Mouse (Mus musculus): ENCODE data around the gene Msh4. TPM values are rescaled to one million over a fixed set of nuclear protein-coding genes. Genes with fewer than 3 reads are reported as not detected.

Msh4 gene
- polyA plus RNA-seq, 1 experiment: 0.02 TPM

GRCm38 (mm10) chr3:153845500-153845899 lies 60.4 kb downstream of the Msh4 start:
- Histone ChIP-seq H3K79me3 (ENCODE audit: low read depth) (no peaks in the 10 kb centered on the region), H3K4me3 (ENCODE audit: insufficient read depth, poor library complexity, severe bottlenecking) (no peak overlapping the region), H3K36me3 (ENCODE audit: control insufficient read depth, insufficient read depth) (no peaks in the 10 kb centered on the region), H3K79me2 (ENCODE audit: control insufficient read depth, insufficient read depth) (no peaks in the 10 kb centered on the region), H3K27me3 (ENCODE audit: control insufficient read depth, insufficient read depth, insufficient read length) (no peaks in the 10 kb centered on the region), H3ac (ENCODE audit: control insufficient read depth, insufficient read length, low read depth) (no peak overlapping the region)
- TF ChIP-seq USF1 (IDR thresholded peaks at IDR 0.05; ENCODE audit: low read depth): no peak
- no peak for TF ChIP-seq MYOG (IDR thresholded peaks at IDR 0.05; ENCODE audit: control insufficient read depth, extremely low read depth, insufficient read length)

DNA sequence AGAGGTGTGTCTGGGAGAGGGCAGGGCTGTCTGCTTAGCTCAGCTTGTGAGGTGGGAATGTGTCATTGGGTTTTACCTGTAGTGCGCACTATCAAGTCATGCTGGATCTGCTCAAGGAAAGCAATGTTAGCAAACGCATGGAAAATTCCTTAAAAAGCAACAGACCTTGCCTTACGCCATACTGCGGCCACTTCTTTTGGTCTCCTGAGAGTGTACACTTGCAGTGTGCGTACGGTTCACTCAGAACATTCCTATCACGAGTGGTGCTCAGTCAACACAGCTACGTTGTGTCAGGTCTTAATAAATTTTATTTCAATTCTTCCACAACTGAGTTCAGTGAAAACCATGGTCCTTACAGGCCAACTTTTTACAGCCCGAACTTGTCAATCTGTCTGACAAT lies 61.2 kb downstream of the Msh4 start:
- Histone ChIP-seq H3ac (ENCODE audit: control insufficient read depth, insufficient read length, low read depth) (no peak overlapping the region), H3K79me2 (ENCODE audit: control insufficient read depth, insufficient read depth) (no peaks in the 10 kb centered on the region), H3K4me3 (ENCODE audit: insufficient read depth, poor library complexity, severe bottlenecking) (no peak overlapping the region), H3K27me3 (ENCODE audit: control insufficient read depth, insufficient read depth, insufficient read length) (no peaks in the 10 kb centered on the region), H3K79me3 (ENCODE audit: low read depth) (no peaks in the 10 kb centered on the region), H3K36me3 (ENCODE audit: control insufficient read depth, insufficient read depth) (no peaks in the 10 kb centered on the region)
- TF ChIP-seq CEBPB (IDR thresholded peaks at IDR 0.05; ENCODE audit: low read depth): no peak
- no peak for TF ChIP-seq USF1 (IDR thresholded peaks at IDR 0.05; ENCODE audit: low read depth)
- no peak for TF ChIP-seq CTCF (IDR thresholded peaks at IDR 0.05; ENCODE audit: control insufficient read depth, insufficient read depth, insufficient read length)
- TF ChIP-seq MAX (IDR thresholded peaks at IDR 0.05): no peak
- no peak for TF ChIP-seq FOSL1 (IDR thresholded peaks at IDR 0.05; ENCODE audit: insufficient read depth, low read length, poor library complexity, severe bottlenecking)
- no peak for TF ChIP-seq MYOG (IDR thresholded peaks at IDR 0.05; ENCODE audit: control insufficient read depth, extremely low read depth, insufficient read length)
- no peak for TF ChIP-seq MYOD1 (IDR thresholded peaks at IDR 0.05; ENCODE audit: control insufficient read depth, insufficient read length, low read depth)

GRCm38 (mm10) chr3:153844030-153844429 lies 61.9 kb downstream of the Msh4 start, which contains the start of gene Asb17:
TSS of gene Asb17 (plus strand) at chr3:153844209.
- no peaks in the 10 kb centered on the region for H3K36me3 ChIP-seq (ENCODE audit: control insufficient read depth, insufficient read depth)
- no peaks in the 10 kb centered on the region for H3K27me3 ChIP-seq (ENCODE audit: control insufficient read depth, insufficient read depth, insufficient read length)
- no peaks in the 10 kb centered on the region for H3K79me3 ChIP-seq (ENCODE audit: low read depth)
- no peak within 1 kb of the TSS for H3ac ChIP-seq (ENCODE audit: control insufficient read depth, insufficient read length, low read depth)
- H3K4me3 ChIP-seq (ENCODE audit: insufficient read depth, poor library complexity, severe bottlenecking): no peak within 1 kb of the TSS
- no peaks in the 10 kb centered on the region for H3K79me2 ChIP-seq (ENCODE audit: control insufficient read depth, insufficient read depth)
- TF ChIP-seq MAX (IDR thresholded peaks at IDR 0.05): no peak
- no peak for TF ChIP-seq CEBPB (IDR thresholded peaks at IDR 0.05; ENCODE audit: low read depth)
- no peak for TF ChIP-seq FOSL1 (IDR thresholded peaks at IDR 0.05; ENCODE audit: insufficient read depth, low read length, poor library complexity, severe bottlenecking)
- no peak for TF ChIP-seq USF1 (IDR thresholded peaks at IDR 0.05; ENCODE audit: low read depth)
- TF ChIP-seq MYOG (IDR thresholded peaks at IDR 0.05; ENCODE audit: control insufficient read depth, extremely low read depth, insufficient read length): no peak
- TF ChIP-seq MYOD1 (IDR thresholded peaks at IDR 0.05; ENCODE audit: control insufficient read depth, insufficient read length, low read depth): no peak
- TF ChIP-seq CTCF (IDR thresholded peaks at IDR 0.05; ENCODE audit: control insufficient read depth, insufficient read depth, insufficient read length): no peak

DNA sequence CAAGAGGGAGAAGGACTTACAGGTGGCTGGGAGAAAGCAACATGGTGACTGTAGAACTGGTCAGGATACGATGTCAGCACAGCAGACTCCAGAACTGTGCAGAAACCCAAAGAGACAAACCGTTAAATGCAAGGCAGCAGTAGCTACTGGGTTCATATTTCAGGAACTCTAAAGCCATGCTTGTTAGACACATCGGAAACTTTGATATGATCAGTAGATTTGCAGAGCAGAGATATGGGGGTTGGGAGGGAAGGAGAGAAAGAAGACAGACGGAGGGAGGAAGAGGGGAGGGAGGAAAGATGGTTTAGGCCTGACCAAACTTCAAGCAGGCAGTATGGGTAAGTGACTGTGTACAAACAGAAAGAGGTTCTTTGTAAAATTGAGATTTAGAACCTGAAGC lies 68.3 kb downstream of the Msh4 start:
- Histone ChIP-seq H3K4me3 (ENCODE audit: insufficient read depth, poor library complexity, severe bottlenecking) (no peak overlapping the region), H3K27me3 (ENCODE audit: control insufficient read depth, insufficient read depth, insufficient read length) (no peaks in the 10 kb centered on the region), H3ac (ENCODE audit: control insufficient read depth, insufficient read length, low read depth) (no peak overlapping the region), H3K79me2 (ENCODE audit: control insufficient read depth, insufficient read depth) (no peaks in the 10 kb centered on the region), H3K79me3 (ENCODE audit: low read depth) (no peaks in the 10 kb centered on the region), H3K36me3 (ENCODE audit: control insufficient read depth, insufficient read depth) (no peaks in the 10 kb centered on the region)
- TF ChIP-seq CTCF (IDR thresholded peaks at IDR 0.05; ENCODE audit: control insufficient read depth, insufficient read depth, insufficient read length): no peak

GRCm38 (mm10) chr3:153836316-153836715 lies 69.6 kb downstream of the Msh4 start:
- H3K79me2 ChIP-seq (ENCODE audit: control insufficient read depth, insufficient read depth): no peaks in the 10 kb centered on the region
- TF ChIP-seq MAX (IDR thresholded peaks at IDR 0.05) (no peak), CTCF (IDR thresholded peaks at IDR 0.05; ENCODE audit: control insufficient read depth, insufficient read depth, insufficient read length) (no peak), USF1 (IDR thresholded peaks at IDR 0.05; ENCODE audit: low read depth) (no peak), MYOG (IDR thresholded peaks at IDR 0.05; ENCODE audit: control insufficient read depth, extremely low read depth, insufficient read length) (no peak), CEBPB (IDR thresholded peaks at IDR 0.05; ENCODE audit: low read depth) (no peak), MYOD1 (IDR thresholded peaks at IDR 0.05; ENCODE audit: control insufficient read depth, insufficient read length, low read depth) (no peak), FOSL1 (IDR thresholded peaks at IDR 0.05; ENCODE audit: insufficient read depth, low read length, poor library complexity, severe bottlenecking) (no peak)
- no peak overlapping the region for H3ac ChIP-seq (ENCODE audit: control insufficient read depth, insufficient read length, low read depth)
- no peaks in the 10 kb centered on the region for H3K79me3 ChIP-seq (ENCODE audit: low read depth)
- no peaks in the 10 kb centered on the region for H3K27me3 ChIP-seq (ENCODE audit: control insufficient read depth, insufficient read depth, insufficient read length)
- H3K36me3 ChIP-seq (ENCODE audit: control insufficient read depth, insufficient read depth): no peaks in the 10 kb centered on the region
- no peak overlapping the region for H3K4me3 ChIP-seq (ENCODE audit: insufficient read depth, poor library complexity, severe bottlenecking)

DNA sequence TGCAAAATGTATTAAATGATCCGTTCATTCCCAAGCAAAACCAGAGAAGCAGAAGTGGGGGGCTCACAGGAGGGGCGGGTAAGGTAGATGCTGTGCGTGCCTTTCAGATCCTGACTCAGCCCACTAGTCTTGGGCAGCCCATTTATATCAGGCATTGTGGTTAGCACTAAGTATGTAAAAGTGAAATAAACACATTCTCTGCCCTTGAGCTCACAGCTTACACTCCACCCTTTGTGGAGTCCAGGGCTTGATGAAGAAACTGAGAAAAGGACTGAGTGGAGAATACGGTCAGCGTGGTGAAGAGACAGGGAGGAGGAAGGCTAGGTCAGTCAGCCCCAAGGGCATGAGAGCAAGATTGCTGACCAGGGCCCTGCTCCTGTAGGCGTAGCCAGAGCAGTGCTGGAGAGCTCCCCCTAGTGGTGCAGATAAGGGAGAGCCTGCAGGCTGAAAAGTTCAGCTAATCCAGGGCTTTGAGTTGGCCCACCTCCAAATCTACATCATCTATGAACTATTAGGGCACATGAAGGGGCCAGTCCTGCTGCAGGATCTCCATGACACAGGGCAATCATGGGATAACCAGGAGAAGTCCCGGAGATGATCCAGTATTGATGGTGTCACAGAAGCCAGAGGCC lies 70.4 kb downstream of the Msh4 start:
- TF ChIP-seq CTCF (IDR thresholded peaks at IDR 0.05; ENCODE audit: control insufficient read depth, insufficient read depth, insufficient read length) (peak; percentile 49), USF1 (IDR thresholded peaks at IDR 0.05; ENCODE audit: low read depth) (no peak)
- no peaks in the 10 kb centered on the region for H3K27me3 ChIP-seq (ENCODE audit: control insufficient read depth, insufficient read depth, insufficient read length)
- H3K4me3 ChIP-seq (ENCODE audit: insufficient read depth, poor library complexity, severe bottlenecking): no peak overlapping the region
- no peaks in the 10 kb centered on the region for H3K36me3 ChIP-seq (ENCODE audit: control insufficient read depth, insufficient read depth)
- H3K79me2 ChIP-seq (ENCODE audit: control insufficient read depth, insufficient read depth): no peaks in the 10 kb centered on the region
- no peaks in the 10 kb centered on the region for H3K79me3 ChIP-seq (ENCODE audit: low read depth)
- H3ac ChIP-seq (ENCODE audit: control insufficient read depth, insufficient read length, low read depth): no peak overlapping the region

Data from C2C12 (cell line).